Mouse (Mus musculus): ENCODE measurements at regions not wholly inside any gene's neighbourhood (a gene's known extent, or its start where the extent isn't known, plus 50 kb on each side); places are given as distances from the start of the nearest gene placed in this dataset.
A peak's percentile ranks its signal among the peaks of the same experiment; 100 is the strongest.
"Not testable (repeated sequence)": the region's sequence is repeated elsewhere in the genome, so short reads cannot be mapped to it uniquely, and the experiment has no call there.

DNA sequence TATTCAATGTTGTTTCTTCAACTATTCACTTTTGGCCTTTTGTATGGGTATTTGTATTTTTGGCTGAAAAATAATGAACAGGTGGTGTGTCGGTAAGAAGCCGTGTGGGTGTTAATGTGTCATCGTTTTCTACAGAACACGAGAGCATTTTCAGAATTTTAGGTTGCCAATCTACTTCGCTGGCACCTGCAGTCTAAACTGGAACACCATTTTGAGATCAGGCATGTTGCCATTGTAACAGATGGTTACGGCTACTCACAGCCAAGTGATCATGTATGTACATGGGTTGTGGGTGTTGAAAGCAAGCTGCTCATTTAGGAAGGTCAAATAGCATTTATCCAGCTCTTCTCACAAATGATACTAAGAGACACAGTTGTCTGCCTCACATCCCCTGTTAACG is 167.2 kb upstream of the Gm21833 start:
- peak; percentile 88 for DNase-seq

DNA sequence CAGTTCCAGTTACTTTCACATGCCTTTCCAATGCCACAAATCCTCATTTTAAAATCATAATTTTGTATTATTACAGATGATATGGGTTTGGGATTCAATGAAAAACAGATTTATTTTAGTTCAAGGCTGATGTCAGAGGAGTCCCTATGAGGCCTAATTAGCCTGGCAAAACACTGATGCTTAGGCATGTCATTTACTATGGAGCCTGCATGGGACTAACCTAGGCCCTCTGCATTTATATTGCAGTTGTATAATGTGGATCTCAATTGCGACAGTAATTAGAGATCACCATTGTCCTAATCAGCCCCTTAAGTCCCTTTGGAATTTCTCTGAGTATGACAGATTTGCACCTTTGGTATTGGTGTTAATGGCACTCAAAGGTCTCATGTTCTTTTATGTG is 153.3 kb upstream of the Gm21833 start:
- no peak for DNase-seq

DNA sequence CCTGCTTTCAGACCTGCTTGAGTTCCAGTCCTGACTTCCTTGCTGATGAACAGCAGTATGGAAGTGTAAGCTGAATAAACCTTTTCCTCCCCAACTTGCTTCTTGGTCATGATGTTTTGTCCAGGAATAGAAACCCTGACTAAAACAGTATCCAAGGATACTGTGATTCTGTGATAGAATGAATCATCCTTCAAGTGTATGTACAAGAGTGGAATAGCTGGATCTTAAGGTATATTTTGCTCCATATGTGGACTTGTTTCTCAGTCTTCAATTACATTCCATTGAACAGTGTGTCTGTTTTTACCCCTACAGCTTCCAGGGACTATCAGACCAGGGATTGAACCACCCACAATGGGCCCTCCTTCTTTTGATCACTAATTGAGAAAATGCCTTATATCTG is 145.1 kb upstream of the Gm21833 start:
- not testable (repeated sequence) for DNase-seq

DNA sequence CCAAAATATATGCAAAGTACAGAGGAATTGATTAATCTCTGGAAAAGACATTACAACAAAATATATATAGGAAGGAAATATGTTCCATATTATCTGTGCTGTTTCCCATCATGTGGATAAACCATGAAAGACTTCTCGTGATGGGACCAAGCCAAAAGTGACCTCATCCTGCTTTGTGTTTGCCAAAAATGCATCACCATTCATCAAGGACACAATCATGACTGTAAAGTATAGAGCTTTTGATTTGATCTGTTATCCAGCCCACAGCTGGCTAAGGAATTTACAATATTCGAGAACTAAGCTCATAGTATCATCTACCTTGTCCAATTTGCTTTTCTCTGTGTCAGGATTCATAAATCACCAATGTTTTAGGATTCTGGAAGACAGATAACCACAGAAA is 127.3 kb upstream of the Gm21833 start:
- no peak for DNase-seq

DNA sequence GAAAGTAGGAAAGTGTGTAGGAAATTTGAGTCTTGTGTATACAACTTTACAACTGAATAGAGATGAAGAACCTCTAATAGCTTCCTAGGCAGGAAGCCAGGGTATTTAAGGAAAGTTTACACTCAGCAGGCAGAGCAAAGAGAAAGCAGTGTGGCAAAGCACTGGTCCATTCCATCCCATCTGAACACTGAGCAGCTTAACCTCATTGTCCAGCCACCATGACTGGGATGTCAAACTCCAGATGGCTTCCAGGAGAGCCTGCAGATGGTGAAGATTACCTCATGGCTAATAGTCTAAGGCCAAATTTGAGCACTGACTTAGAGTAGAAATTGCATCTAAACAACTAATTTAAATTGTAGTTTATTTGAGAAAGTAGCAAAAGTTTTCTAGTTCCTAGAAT is 117.0 kb upstream of the Gm21833 start:
- DNase-seq, result no peak

DNA sequence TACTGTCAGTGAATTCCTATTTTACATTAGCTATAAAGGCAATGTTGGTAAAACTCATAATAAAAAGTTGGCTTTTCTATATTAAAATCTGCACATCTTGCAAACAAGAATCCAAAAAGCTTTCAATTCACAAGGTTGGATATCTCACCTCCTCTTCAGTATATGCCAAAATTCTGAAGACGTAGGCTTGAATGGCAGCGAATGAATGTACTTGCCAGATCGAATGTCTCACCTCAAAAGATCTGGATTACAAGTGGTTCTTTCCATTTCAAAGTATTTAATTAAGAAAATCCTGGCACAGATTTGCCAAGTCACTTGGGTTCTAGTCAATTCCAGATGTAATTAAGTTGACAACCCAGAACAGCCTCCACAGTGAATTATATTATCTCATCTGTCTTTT is 94.1 kb upstream of the Gm21833 start:
- DNase-seq, result no peak

DNA sequence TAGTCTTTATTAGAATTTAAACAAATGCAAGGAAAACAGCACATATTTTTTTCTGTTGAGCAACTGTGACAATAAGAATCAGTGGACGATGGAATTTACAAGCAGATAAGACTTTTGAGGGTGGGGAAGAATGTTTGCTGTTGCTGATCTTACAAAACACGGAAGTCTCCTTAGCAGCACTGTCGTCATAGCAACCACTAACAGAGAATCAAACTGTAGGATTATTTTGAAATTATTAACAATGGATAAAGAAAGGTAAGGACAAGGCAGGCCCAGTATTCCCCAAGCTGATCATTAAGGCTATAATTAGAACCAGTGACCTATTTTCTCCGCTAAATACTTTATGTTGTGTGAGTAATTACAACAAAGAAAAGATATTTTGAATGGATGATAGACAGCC is 69.7 kb upstream of the Gm21833 start:
- no peak for DNase-seq
